Mouse (Mus musculus): Measurements from ENCODE around the gene Rsl1d1. TPM values are rescaled to one million over a fixed set of nuclear protein-coding genes. Genes with fewer than 3 reads are reported as not detected.

The Rsl1d1 gene
- polyA plus RNA-seq, 1 experiment = 0.98 TPM

DNA sequence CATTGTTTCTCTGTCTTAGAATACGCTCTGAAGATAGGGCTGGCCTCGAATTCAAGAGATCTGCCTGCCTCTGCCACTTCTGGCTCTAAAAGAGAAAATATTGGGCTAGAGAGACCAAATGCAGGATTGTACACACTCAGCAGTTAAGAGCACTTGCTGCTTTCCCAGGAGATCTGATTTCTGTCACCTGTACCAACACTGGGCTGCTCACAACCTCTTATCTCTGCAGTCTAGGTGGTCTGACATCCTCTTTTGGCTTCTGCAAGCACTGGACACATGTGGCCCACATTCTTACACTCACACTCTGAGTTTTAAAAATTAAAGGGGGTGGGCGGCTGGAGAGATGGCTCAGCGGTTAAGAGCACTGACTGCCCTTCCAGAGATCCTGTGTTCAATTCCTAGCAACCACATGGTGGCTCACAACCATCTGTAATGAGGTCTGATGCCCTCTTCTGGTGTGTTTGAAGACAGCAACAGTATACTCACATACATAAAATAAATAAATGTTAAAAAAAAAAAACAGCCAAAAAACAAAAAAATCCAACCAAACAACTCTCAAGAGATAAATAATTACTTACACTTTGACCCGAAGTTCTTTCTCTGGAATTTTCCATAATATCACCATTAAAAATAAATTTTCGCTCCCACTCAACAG lies 1.3 kb downstream of the Rsl1d1 start:
- peaks cover 30% of the 10 kb centered on the region for H3K36me3 ChIP-seq (ENCODE audit: control insufficient read depth, insufficient read depth, low read length)
- no peaks in the 10 kb centered on the region; the same call in 1 of the 2 replicates for H3K4me1 ChIP-seq (ENCODE audit: control insufficient read depth, insufficient read depth, insufficient read length, low read length)
- no peak overlapping the region for H3K27ac ChIP-seq (ENCODE audit: insufficient read depth, low read depth, low read length)
- 68% methylated on average over 6 of the region's 6 CpGs for whole genome bisulfite sequencing
- no peak overlapping the region for H3K4me3 ChIP-seq (ENCODE audit: low read depth, low read length)
- no peak for TF ChIP-seq CTCF (IDR thresholded peaks at IDR 0.05; ENCODE audit: extremely low read depth, insufficient read length, insufficient replicate concordance, low read depth, low read length)
- no peak for TF ChIP-seq POLR2A (IDR thresholded peaks at IDR 0.05; ENCODE audit: low read depth, low read length)
- H3K27me3 ChIP-seq (ENCODE audit: control insufficient read depth, insufficient read depth, low read length) = no peaks in the 10 kb centered on the region

DNA sequence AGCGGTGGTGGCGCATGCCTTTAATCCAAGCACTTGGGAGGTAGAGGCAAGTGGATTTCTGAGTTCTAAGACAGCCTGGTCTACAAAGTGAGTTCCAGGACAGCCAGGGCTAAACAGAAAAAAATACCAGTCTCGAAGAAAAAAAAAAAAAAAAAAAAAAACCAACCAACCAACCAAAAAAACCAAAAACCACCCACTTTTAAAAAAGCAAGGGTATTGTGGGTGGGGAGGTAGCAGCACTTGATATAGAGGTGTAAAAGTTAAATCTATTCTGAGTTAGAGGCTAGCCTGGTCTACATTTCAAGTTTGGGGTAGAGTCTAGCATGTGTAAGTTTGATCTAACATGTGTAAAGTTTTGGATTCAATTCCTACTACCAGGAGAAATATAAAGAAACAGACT lies 2.9 kb downstream of the Rsl1d1 start:
- no peak overlapping the region for H3K4me3 ChIP-seq (ENCODE audit: low read depth, low read length)
- H3K36me3 ChIP-seq (ENCODE audit: control insufficient read depth, insufficient read depth, low read length) = peaks cover 43% of the 10 kb centered on the region
- H3K27ac ChIP-seq (ENCODE audit: insufficient read depth, low read depth, low read length) = no peak overlapping the region
- no peaks in the 10 kb centered on the region; the same call in 1 of the 2 replicates for H3K4me1 ChIP-seq (ENCODE audit: control insufficient read depth, insufficient read depth, insufficient read length, low read length)
- H3K27me3 ChIP-seq (ENCODE audit: control insufficient read depth, insufficient read depth, low read length) = no peaks in the 10 kb centered on the region
- WGBS = 81% methylated on average over 3 of the region's 3 CpGs
- TF ChIP-seq CTCF (IDR thresholded peaks at IDR 0.05; ENCODE audit: extremely low read depth, insufficient read length, insufficient replicate concordance, low read depth, low read length) (no peak), POLR2A (IDR thresholded peaks at IDR 0.05; ENCODE audit: low read depth, low read length) (no peak)

DNA sequence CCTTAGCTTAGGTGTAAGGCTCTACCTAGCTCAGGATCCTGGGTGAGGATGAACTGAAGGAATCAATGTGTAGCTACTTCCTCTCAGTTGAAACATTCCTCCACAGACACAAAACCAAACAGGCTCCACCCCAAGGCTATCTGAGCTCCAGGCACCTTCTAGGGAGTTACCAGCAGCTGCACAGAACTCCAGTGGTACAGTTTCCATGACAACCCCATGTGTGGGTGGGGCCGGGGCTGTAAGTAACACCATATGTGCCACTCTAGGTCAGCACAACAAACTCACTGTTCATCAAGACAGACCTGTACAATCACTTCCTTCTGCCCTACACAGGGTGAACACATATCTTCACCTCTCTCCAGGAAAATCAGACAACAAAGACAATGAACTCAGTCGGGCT lies 4.7 kb downstream of the Rsl1d1 start:
- H3K4me3 ChIP-seq (ENCODE audit: low read depth, low read length) = no peak overlapping the region
- 49% methylated on average over 2 of the region's 2 CpGs for WGBS
- TF ChIP-seq CTCF (IDR thresholded peaks at IDR 0.05; ENCODE audit: extremely low read depth, insufficient read length, insufficient replicate concordance, low read depth, low read length) (no peak), POLR2A (IDR thresholded peaks at IDR 0.05; ENCODE audit: low read depth, low read length) (no peak)

DNA sequence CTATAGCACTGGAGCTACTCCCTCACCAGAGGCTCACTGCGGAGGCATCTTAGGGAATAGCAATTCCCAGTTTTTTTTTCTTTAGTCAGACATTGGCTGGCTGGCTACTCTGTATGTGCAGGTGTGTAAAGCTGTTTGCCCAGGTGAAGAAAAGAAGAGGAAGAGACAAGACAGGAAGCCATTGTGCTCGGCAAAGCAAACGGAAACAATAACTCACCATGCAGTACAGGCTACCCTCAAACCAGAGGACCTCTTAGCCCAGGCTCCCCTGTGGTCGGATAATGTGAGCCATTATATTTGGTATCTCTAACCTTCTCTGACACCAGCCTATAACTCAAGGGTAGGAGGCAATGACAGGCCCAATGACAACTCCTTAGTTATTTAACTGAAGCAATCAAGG lies 6.1 kb downstream of the Rsl1d1 start:
- Histone ChIP-seq H3K27ac (ENCODE audit: insufficient read depth, low read depth, low read length) (no peak overlapping the region), H3K4me3 (ENCODE audit: low read depth, low read length) (no peak overlapping the region), H3K27me3 (ENCODE audit: control insufficient read depth, insufficient read depth, low read length) (no peaks in the 10 kb centered on the region), H3K4me1 (ENCODE audit: control insufficient read depth, insufficient read depth, insufficient read length, low read length) (no peaks in the 10 kb centered on the region; the same call in 1 of the 2 replicates), H3K36me3 (ENCODE audit: control insufficient read depth, insufficient read depth, low read length) (peaks cover 68% of the 10 kb centered on the region)
- WGBS = 87% methylated on average over 4 of the region's 4 CpGs
- TF ChIP-seq CTCF (IDR thresholded peaks at IDR 0.05; ENCODE audit: extremely low read depth, insufficient read length, insufficient replicate concordance, low read depth, low read length) (no peak), POLR2A (IDR thresholded peaks at IDR 0.05; ENCODE audit: low read depth, low read length) (no peak)

More for the DNA sequence above, 4.7 kb downstream of the Rsl1d1 start:
- H3K4me1 ChIP-seq (ENCODE audit: control insufficient read depth, insufficient read depth, insufficient read length, low read length) = no peaks in the 10 kb centered on the region; the same call in 1 of the 2 replicates
- H3K36me3 ChIP-seq (ENCODE audit: control insufficient read depth, insufficient read depth, low read length) = peaks cover 57% of the 10 kb centered on the region
- no peak overlapping the region for H3K27ac ChIP-seq (ENCODE audit: insufficient read depth, low read depth, low read length)
- no peaks in the 10 kb centered on the region for H3K27me3 ChIP-seq (ENCODE audit: control insufficient read depth, insufficient read depth, low read length)

DNA sequence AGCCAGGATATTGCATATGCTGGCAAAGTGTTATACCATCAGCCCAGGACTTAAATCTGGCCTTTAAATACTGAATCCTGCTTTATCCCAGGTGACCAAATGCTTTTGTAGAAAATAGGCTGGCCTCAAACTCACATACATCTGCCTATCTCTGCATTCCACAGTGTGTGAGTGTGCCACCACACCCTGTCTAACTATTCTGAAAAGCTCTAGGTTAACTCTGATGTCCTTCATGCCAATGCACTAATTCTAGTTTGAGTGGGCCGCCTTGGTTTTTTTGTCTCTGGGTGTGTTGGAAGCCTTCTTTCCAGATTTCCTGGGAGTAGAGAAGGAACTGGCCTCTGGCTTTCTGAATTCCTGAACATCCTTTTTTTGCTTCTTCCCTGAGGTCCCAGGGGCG lies 9.9 kb downstream of the Rsl1d1 start:
- Histone ChIP-seq H3K4me3 (ENCODE audit: low read depth, low read length) (no peak overlapping the region), H3K36me3 (ENCODE audit: control insufficient read depth, insufficient read depth, low read length) (peaks cover 51% of the 10 kb centered on the region), H3K27me3 (ENCODE audit: control insufficient read depth, insufficient read depth, low read length) (no peaks in the 10 kb centered on the region), H3K27ac (ENCODE audit: insufficient read depth, low read depth, low read length) (no peak overlapping the region), H3K4me1 (ENCODE audit: control insufficient read depth, insufficient read depth, insufficient read length, low read length) (no peaks in the 10 kb centered on the region)
- WGBS = 90% methylated on average over 2 of the region's 2 CpGs
- TF ChIP-seq POLR2A (IDR thresholded peaks at IDR 0.05; ENCODE audit: low read depth, low read length) = no peak
- TF ChIP-seq CTCF (IDR thresholded peaks at IDR 0.05; ENCODE audit: extremely low read depth, insufficient read length, insufficient replicate concordance, low read depth, low read length) = no peak

DNA sequence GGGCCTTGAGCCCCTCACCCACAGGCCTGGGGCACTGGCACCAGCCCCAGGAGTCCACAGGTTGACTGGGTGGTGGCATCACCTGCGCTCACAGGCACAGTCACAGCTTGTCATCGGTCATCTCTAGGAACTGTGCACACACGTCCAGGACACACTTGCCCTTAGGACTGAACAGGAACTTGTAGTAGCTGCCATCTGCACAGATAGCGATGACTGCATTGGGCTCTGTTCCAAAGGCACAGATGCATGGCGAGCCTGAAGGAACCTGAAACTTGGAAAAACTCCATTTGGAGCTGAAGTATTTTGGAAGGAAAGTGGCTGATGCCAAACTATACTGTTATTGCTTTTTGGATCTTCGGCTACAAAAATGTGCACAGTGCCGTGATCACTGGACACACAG lies 13.0 kb downstream of the Rsl1d1 start:
- Histone ChIP-seq H3K36me3 (ENCODE audit: control insufficient read depth, insufficient read depth, low read length) (peaks cover 26% of the 10 kb centered on the region), H3K27me3 (ENCODE audit: control insufficient read depth, insufficient read depth, low read length) (no peaks in the 10 kb centered on the region), H3K27ac (ENCODE audit: insufficient read depth, low read depth, low read length) (no peak overlapping the region), H3K4me3 (ENCODE audit: low read depth, low read length) (no peak overlapping the region), H3K4me1 (ENCODE audit: control insufficient read depth, insufficient read depth, insufficient read length, low read length) (no peaks in the 10 kb centered on the region)
- WGBS = 44% methylated on average over 7 of the region's 7 CpGs
- TF ChIP-seq CTCF (IDR thresholded peaks at IDR 0.05; ENCODE audit: extremely low read depth, insufficient read length, insufficient replicate concordance, low read depth, low read length) (no peak), POLR2A (IDR thresholded peaks at IDR 0.05; ENCODE audit: low read depth, low read length) (no peak)

DNA sequence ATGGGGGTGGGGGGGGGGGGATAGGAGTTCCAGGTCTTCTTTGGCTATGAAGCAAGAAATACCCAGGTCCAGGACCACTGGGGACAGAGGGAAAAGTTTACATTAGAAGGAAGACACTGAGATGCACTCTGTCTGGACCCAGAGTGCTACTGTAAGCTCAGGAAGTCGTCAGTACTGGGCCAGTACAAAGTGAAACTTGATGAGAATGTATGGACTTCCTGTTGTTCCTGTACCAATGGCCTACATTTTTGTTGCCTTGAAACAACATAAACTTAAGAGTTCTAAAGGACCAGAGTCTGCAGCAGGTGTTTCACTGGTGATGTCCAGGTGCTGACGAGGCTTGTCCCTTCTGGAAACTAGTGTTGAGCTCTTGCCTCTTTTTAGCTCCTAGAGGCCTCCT lies 25.7 kb downstream of the Rsl1d1 start:
- H3K36me3 ChIP-seq (ENCODE audit: control insufficient read depth, insufficient read depth, low read length) = no peaks in the 10 kb centered on the region
- H3K27me3 ChIP-seq (ENCODE audit: control insufficient read depth, insufficient read depth, low read length) = no peaks in the 10 kb centered on the region
- no peak overlapping the region for H3K4me3 ChIP-seq (ENCODE audit: low read depth, low read length)
- H3K4me1 ChIP-seq (ENCODE audit: control insufficient read depth, insufficient read depth, insufficient read length, low read length) = peaks cover 16% of the 10 kb centered on the region
- no peak overlapping the region for H3K27ac ChIP-seq (ENCODE audit: insufficient read depth, low read depth, low read length)
- no peak for TF ChIP-seq CTCF (IDR thresholded peaks at IDR 0.05; ENCODE audit: extremely low read depth, insufficient read length, insufficient replicate concordance, low read depth, low read length)
- TF ChIP-seq POLR2A (IDR thresholded peaks at IDR 0.05; ENCODE audit: low read depth, low read length) = no peak
- WGBS = 50% methylated on average over 2 of the region's 2 CpGs
